Mouse (Mus musculus): Measurements from ENCODE around the gene Ubap2l. TPM values are rescaled to one million over a fixed set of nuclear protein-coding genes. Genes with fewer than 3 reads are reported as not detected.

The Ubap2l gene
- 137 TPM for polyA plus RNA-seq (2014; fragmentation: Illumina TruSeq; extraction: RNeasy Lipid Tissue Mini Kit (QIAGEN cat#74804))

DNA sequence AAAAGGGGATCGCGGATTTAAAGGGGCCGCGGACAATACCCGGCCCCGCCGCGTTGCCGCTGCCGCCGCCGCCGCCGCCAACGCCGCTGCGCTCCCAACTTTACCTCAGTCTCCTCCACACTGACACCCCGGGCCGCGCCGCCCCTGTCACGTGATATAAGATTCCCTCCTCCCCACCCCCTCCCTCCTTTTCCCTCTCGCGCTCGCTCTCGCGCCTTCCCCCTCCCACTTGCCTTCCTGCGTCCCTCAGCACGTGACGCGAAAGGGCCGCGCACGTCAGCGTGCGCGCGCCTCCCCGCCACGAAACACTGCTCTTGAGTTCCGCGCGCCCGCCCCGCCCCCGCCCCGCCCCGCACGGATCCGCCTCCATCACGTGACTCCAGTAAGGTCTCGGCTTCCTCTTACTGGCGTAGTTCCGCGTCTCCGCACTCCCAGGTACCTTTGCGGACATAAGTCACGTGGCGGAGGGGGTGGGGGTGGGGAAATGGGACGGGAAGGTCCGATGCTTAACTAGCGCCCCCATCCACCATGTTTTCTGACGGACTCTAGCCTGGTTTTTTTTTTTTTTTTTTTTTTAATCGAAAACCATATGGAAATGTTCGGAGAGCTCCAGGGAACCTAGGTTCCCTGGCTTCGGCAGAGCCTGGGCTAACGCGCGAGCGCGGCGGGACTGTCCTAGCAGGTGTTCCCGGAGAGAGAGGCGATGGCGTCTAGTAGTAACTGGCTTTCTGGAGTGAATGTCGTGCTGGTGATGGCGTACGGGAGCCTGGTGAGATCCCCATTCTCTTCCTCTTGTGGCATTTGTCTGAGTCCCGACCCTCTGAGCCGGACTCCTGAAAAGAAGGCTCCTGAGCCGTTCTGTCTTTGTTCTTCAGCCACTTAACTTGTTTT, at the start of gene Ubap2l:
Gene Ubap2l, minus strand, starts transcription at position 278 of the 891 bp plus-strand sequence.

DNA sequence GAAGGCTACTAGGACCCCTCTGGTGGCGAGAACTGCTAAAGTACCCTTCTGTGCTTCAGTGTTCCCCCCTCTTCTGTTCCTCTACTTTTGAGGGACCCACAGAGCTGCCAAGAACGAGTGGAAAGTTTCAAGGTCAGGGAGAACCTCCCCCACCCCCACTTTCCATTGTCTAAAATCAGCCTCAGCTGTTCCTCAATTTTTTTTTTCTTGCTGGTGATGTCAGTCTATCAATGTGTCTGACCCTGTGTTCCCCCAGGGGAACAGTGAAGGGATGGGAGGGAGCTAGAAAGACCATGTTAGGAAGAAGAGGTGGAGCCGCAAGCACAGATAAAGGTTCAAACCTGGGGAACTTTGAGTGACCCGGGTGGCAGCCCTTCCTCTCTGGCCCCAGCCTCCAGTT, 19.9 kb upstream of the Ubap2l start, which contains the start of gene Tpm3:
Gene Tpm3, plus strand, starts transcription at position 356 of the 400 bp plus-strand sequence.

DNA sequence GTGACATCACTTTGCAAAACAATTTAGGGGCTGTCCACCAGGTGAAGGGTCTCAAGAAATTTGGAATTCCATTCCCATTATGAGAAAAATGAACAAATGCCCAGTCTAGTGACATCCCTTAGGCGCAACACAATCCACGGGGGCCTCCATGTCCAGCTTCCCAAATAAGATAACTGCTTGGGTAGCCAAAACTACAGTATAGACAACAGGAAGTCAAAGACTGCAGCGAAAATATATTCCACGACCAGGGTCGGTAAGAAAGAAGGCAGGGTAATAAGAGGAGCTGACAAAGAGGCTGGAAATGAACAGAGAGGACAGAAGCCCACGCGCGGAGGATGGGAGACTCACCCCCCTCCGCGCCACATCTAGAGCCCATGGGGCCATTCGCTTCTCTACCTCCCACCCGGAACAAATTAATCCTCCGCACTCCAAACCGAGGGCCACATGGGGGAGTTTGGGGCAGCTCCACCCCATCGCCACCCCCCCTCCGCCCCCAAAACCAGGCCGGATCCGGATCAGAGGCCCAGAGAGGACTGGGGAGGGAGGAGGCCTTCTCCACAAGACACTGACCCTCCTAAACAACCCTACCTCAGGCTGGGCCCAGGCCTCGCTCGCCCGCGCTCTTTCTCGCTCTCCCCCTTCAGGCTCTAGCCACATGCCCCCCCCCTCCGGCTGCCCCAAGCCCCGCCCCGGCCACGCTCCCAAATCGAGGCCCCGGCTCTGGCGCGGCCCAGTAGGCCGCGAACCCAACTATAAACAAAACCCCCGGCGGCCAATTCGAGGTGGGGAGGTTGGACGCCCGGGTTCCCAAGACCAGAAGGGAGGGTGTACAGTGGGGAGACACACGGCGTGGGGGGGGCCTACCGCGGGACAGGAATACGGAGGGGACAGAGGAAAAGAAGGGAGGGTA, 732 bp downstream of the Ubap2l start, which contains the start of gene 4933434E20Rik:
Gene 4933434E20Rik, plus strand, starts transcription at position 196 of the 910 bp plus-strand sequence.

DNA sequence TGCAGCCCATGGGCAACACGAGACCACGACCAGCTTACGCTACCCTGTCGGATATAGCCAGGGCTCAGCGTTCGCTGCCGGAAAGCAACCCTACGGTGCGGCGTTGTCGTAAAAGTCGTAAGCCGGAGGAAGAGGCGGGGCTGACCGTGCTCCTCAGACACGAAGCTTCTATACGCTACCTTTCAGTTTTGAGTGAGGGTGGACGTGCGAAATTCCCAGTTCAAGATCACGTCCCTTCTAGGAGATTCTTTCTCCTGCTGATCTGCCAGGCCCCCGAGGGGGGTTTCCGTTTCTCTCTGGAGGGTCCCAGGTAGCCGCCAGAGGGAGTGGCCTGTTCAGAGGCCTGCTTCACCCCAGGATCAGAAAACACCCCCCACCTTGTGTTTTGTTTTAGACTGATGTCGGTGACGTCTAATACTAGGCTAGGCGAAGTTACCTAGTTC, 53.8 kb downstream of the Ubap2l start, which contains the start of gene Hax1:
Gene Hax1, minus strand, starts transcription at position 169 of the 443 bp plus-strand sequence.

DNA sequence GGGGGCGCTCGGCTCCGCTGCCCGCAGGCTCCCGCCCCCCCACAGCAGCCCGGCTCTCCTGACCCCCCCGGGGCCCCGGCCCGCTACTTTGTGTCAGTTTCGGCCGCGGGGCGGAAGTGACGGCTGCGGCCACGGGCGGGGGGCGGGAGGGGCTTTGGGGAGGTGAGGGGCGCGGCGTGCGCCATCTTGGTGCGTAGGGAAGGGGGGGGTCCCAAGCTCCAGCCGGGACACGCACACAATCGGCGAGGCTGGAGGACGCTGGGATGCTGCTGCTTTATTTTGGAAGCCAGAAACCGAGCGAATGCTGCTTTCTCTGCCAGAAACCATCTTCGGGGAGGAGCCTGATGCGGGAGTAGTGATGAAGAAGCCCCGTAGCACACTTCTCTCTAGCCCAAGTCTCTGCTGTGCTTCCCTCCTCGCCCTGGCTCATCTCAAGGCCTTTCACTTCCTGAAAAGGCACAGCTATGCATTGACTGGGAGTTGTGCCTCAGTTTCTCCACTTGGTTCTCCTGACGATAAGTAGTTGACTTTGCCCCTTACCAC, 89.1 kb downstream of the Ubap2l start, which contains the start of gene Atp8b2:
Gene Atp8b2, minus strand, starts transcription at position 288 of the 543 bp plus-strand sequence.

Other genes starting within 250 kb of the Ubap2l start
- gene She, start 221.3 kb downstream of the Ubap2l start, polyA plus RNA-seq (2014; fragmentation: Illumina TruSeq; extraction: RNeasy Lipid Tissue Mini Kit (QIAGEN cat#74804)): 18.5 TPM
- 3.4 TPM for gene Il6ra, start 139.4 kb downstream of the Ubap2l start, polyA plus RNA-seq (2014; fragmentation: Illumina TruSeq; extraction: RNeasy Lipid Tissue Mini Kit (QIAGEN cat#74804))
- 28.7 TPM for gene Atp8b2, start 89.1 kb downstream of the Ubap2l start, polyA plus RNA-seq (2014; fragmentation: Illumina TruSeq; extraction: RNeasy Lipid Tissue Mini Kit (QIAGEN cat#74804))
- 45.4 TPM for gene Hax1, start 53.8 kb downstream of the Ubap2l start, polyA plus RNA-seq (2014; fragmentation: Illumina TruSeq; extraction: RNeasy Lipid Tissue Mini Kit (QIAGEN cat#74804))
- 132 TPM for gene 4933434E20Rik, start 992 bp downstream of the Ubap2l start, polyA plus RNA-seq (2014; fragmentation: Illumina TruSeq; extraction: RNeasy Lipid Tissue Mini Kit (QIAGEN cat#74804))
- 273 TPM for gene Tpm3, start 20.0 kb upstream of the Ubap2l start, polyA plus RNA-seq (2014; fragmentation: Illumina TruSeq; extraction: RNeasy Lipid Tissue Mini Kit (QIAGEN cat#74804))
- 0.17 TPM for gene Nup210l, start 51.5 kb upstream of the Ubap2l start, polyA plus RNA-seq (2014; fragmentation: Illumina TruSeq; extraction: RNeasy Lipid Tissue Mini Kit (QIAGEN cat#74804))
- 2,493 TPM for gene Rps27, start 161.0 kb upstream of the Ubap2l start, polyA plus RNA-seq (2014; fragmentation: Illumina TruSeq; extraction: RNeasy Lipid Tissue Mini Kit (QIAGEN cat#74804))
- 13.7 TPM for gene Rab13, start 161.1 kb upstream of the Ubap2l start, polyA plus RNA-seq (2014; fragmentation: Illumina TruSeq; extraction: RNeasy Lipid Tissue Mini Kit (QIAGEN cat#74804))
- 97.8 TPM for gene Jtb, start 179.0 kb upstream of the Ubap2l start, polyA plus RNA-seq (2014; fragmentation: Illumina TruSeq; extraction: RNeasy Lipid Tissue Mini Kit (QIAGEN cat#74804))
- gene Creb3l4, start 190.9 kb upstream of the Ubap2l start, polyA plus RNA-seq (2014; fragmentation: Illumina TruSeq; extraction: RNeasy Lipid Tissue Mini Kit (QIAGEN cat#74804)): 4.3 TPM
- gene Slc39a1, start 195.5 kb upstream of the Ubap2l start, polyA plus RNA-seq (2014; fragmentation: Illumina TruSeq; extraction: RNeasy Lipid Tissue Mini Kit (QIAGEN cat#74804)): 139 TPM
- 6.5 TPM for gene Crtc2, start 201.5 kb upstream of the Ubap2l start, polyA plus RNA-seq (2014; fragmentation: Illumina TruSeq; extraction: RNeasy Lipid Tissue Mini Kit (QIAGEN cat#74804))
- 1.3 TPM for gene Dennd4b, start 212.6 kb upstream of the Ubap2l start, polyA plus RNA-seq (2014; fragmentation: Illumina TruSeq; extraction: RNeasy Lipid Tissue Mini Kit (QIAGEN cat#74804))
- 103 TPM for gene Gatad2b, start 240.6 kb upstream of the Ubap2l start, polyA plus RNA-seq (2014; fragmentation: Illumina TruSeq; extraction: RNeasy Lipid Tissue Mini Kit (QIAGEN cat#74804))